Mouse (Mus musculus): Measurements from ENCODE around the gene Otulinl. TPM values are rescaled to one million over a fixed set of nuclear protein-coding genes. Genes with fewer than 3 reads are reported as not detected.

Otulinl gene
- total RNA-seq, 2 experiments from 2014 or later: 0.91 to 1.4 TPM

DNA sequence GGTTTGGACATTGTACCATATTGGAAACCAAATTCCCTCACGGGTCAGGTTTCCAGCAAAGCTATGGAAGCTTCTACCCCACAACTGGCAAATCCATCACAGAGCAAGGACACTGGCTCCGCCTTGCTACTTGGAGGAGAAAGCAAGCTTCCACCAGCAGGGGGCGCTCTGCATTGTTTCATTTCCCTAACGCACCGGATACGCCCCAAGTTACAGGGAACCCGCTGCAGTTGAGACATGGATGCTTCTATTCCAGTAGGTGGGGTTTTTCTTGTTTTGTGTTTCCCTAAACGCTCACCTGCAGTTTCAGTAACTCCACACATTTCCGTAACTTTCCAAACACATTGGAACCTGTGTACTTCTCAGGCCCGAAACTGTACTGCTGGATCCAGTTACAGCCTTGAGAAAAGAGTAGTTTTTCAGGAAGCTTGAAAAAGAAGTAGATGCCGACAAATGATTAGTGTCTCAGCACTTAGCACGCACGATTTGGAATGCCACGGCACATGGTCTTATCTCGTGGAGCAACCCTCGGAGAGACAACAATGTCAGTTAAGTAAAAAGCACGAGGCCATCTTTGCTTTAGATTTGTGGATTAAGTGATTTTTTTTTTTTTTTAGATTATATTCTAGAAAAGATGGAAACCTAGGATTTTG, 21.7 kb downstream of the Otulinl start:
- peak; percentile 80 to 83 for DNase-seq
- intact Hi-C loops (cut with DNase I): loop anchor here (10.0 kb wide), 1 partner anchor 195 kb away; no protein-coding TSS in a partner anchor

DNA sequence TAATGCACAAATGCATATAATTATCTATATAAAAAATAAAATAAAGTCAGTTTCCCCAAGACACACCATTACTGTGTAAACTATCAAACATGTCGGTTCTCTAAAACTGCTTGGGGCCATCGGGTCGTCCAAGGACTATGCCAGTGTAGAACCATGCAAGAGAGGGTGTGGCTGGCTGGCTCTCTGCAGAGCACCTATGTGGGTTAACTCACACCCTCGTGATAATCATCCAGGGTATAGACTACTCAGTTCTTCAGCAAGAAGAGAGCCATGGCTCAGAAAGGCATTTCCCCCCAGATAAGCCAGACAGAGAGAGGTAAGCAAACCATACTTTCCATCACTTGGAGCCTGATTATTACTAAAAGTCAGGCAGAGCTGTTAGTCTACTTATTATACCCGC, 22.2 kb downstream of the Otulinl start:
- intact Hi-C loops (cut with DNase I): no loop called here
- no peak for DNase-seq

DNA sequence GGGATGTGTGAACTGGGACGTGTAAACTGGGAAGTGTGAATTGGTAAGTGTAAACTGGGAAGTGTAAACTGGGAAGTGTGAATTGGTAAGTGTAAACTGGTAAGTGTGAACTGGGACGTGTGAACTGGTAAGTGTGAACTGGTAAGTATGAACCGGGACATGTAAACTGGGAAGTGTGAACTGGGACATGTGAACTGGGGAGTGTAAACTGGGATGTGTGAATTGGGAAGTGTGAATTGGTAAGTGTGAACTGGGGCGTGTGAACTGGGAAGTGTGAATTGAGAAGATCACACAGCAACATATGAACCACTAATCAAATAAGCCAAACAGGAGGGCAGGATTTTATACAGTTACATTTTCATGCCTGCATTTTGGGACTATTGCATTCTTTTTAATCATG, 23.0 kb downstream of the Otulinl start:
- intact Hi-C loops (cut with DNase I): no loop called here
- DNase-seq: no peak

DNA sequence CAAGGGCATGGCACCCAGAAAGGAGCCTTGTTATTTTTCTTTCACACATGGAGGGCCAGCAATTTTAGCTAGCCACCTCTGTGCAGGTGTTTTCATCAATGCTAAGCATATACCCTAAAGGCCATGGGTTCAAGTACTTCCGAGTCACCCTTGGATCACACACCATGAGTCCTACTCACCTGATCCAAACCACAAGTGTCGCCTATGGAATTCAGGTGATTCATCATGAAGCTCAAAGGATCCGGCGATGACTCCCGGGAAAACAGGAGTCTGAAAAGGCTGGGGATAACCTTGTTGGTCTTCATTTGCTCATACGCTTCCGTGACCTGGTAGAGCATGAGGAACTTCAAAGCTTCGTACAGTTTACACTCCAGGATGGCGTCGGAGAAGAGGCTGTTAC, 23.5 kb downstream of the Otulinl start:
- intact Hi-C loops (cut with DNase I): no loop called here
- DNase-seq: no peak

DNA sequence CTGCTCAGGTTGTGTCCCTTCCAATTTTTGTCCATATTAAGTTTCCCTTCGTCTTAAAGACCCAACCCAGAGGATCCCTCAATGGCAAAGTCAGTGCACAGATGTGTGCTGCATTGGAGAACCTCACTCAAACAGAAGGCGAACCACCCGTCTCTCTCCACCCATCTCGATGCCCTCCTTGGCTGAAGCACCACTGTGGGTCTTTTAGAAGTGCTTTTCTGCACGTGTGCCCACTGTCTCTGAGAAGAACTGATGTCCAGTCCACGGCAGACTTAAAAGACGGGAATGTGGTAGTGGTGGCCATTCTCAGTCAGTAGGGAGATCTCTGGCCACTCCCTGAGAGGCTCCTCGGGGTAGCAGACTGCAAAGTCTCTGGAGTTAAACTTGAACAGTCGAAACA, 24.8 kb downstream of the Otulinl start:
- intact Hi-C loops (cut with DNase I): no loop called here
- no peak for DNase-seq

DNA sequence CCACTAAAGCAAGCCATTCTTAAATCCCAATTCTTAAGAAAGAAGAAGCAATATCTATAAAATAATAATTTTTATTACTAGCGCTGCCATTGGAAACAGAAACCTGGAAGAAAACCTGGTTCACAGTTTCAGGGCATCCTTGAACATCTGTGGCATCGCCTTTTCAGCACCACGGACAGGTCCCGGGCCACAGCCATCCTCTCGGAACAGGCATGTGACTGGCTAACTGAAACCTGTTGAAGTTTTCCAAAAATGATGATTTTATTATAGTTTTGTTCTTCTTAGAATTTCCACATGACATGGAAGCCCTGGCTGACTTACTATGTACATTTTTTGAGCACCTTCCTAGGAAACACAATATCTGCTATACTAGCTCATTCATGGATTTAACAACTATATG, 26.4 kb downstream of the Otulinl start:
- intact Hi-C loops (cut with DNase I): no loop called here
- DNase-seq: no peak

DNA sequence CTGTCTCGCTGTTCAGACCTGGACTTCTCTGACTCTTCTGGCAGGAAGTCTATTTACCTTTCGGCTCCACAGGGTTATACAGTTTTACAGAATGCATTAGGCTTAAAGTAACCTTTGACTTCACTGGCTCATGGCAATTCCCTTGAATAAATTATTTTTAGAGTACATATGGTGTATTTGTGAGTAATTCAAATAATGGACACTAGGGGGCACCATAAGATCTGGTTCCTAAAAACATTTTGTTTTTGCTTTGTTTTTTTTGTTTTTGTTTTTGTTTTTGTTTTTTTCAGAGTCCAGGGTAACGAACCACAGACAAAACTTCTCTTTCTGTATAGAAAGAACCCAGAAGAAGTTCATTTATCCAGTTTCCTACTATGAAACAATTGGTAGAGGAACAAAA, 33.7 kb downstream of the Otulinl start:
- intact Hi-C loops (cut with DNase I): no loop called here
- no peak for DNase-seq

DNA sequence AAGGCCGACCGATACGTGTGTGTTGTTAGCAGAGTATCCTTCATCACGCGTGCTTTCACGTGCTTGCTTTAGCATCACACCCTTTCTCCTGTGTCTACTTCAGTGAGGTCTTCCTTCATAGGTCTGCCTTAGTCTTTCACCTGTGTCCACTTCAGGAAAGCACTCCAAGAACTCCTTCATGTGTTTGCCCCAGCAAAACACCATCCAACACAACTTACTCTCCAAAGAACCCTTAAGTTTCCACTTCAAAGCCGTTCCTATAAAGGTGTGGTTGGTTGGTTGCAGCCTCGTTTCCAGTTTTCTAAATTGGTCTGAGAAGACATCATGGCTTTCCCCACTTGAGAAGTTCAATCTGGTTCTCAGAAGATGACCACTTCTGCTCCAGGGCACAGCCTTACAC, 34.7 kb downstream of the Otulinl start:
- DNase-seq: no peak
- intact Hi-C loops (cut with DNase I): no loop called here

DNA sequence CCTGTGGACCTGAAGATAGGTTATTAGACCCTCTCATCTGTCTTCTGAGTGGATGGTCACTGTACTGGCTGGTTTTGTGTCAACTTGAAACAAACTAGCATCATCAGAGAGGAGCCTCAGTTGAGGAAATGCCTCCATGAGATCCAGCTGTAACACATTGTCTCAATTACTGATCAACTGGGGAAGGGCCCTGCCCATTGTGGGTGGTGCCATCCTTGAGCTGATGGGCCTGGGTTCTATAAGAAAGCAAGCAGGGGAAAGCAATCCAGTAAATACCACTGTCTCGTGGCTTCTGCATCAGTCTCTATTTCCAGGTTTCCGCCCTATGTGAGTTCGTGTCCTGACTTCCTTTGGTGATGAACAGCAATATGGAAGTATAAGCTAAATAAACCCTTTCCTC, 36.1 kb downstream of the Otulinl start:
- intact Hi-C loops (cut with DNase I): loop anchor here (2.0 kb wide), 1 partner anchor 326 kb away; no protein-coding TSS in a partner anchor
- no peak for DNase-seq

DNA sequence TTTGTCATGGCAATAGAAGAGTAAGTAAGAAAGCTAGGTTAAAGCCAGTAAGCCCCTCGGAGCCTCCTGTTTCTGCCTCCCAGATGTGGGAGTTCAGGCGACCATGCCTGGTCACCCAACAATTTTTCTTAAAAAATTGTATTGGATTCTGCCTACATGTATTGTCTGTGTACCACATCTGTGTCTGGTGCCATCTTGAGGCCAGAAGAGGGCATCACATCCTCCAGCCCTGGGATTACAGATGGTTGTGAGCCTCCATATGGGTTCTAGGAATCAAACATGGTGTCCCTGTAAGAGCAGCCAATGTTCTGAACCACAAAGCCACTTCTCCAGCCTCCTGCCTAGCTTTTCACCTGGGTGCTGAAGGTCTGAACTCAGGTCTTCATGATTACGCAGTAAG, 38.5 kb downstream of the Otulinl start:
- intact Hi-C loops (cut with DNase I): loop anchor here (2.0 kb wide), 1 partner anchor 318 kb away; no protein-coding TSS in a partner anchor
- peak in 1 of 2 experiments; percentile 40 for DNase-seq

DNA sequence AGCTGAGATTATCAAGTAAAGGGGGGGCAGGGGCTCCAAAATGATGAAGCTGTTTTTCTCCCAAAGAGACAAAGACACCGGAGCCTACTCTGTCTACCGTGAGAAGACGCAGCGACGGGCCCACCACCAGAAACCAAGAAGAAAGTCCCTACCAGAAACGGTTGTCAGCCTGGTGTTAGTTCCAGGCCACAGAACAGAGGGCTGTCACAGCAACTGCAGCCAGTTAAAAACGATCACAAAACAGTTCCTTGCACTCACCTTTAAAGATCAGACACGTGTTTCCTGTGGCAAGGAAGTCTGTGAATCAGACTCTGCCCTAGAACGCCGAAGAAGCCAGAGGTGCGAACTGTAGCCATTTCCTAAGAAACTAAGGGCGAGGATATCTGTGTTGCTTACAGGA, 40.2 kb downstream of the Otulinl start:
- intact Hi-C loops (cut with DNase I): no loop called here
- DNase-seq: no peak

DNA sequence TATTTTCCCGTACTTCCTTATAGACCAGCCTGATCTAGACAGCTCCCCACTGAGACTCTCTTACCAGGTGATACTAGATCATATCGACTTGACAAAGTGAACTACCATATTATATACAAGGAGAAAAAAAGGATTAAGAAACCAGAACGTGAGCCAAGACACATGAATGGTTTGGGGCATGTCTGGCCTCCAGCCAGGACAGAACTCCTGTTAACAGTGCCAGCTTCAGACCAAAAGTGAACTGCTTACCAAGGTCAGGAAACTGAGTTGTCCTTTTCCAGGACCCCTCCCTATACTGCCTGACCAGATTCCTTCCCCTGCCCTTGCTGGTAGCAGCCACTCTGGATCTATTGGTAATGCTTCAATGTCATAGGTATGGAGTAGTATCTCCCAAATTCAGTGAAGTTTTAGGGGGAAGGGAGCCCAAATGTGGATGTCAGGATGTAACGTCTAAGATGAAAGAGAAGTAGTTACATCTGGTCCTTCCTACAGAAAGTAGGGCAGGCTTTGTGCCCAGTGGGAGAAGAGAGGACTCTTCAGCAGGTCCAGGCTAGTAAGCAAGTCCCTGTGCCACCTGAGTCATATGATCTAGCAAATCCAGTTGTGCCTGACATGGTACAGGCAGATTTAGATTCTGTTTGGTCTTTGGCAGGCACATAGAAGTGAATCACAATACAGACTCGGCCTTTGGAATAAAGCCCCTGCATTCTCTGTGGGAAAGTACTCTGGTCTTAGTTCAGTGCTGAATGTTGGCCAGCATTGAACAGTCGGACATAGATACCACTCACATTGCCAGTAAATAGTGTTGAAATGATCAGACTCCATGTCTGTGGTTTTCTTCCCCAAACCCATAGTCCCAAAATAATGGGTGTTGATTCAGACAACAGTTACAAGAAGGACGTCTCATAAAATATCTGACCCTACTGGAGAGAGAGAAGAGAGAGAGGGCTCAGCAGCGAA, 47.2 kb downstream of the Otulinl start:
- DNase-seq: no peak
- intact Hi-C loops (cut with DNase I): no loop called here

DNA sequence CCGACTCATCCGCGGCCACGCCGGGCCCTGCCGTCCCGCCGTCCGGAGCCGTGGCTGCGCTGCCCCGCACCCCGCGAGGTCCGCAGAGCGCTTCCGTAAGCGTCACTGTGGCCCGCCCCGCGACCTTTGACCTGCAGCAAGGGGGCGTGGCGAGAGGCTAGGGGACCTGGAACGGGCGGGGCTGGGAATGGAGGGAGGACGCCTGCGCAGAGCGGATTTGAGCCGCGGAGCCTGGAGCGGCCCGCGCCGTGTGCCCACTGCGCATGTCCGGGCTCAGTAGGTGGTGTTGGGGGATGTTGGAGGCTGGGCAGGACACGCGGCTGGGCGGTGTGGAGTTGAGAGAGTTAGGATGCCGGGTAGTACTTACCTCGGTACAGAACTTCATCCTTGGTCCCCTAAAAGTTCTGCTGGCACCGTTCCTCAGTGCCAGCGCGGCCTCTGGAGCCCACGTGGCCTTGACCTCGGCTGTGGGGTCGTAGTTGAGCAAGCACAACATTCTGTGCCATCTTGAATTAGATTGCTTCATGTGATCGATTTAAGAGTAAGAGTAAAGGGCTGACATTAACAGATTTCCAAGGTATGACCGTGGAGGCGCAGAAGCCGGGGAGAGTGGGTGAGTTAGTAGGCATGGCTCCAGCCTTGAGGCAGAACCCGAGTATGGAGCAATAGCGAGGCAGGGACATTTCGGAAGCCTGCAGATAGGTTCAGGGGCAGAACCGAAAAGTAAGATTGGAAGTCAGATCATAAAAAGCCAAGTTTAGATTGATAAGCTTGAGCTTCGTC, 50.6 kb downstream of the Otulinl start, which contains the start of gene Otulin:
Gene Otulin (minus strand): TSS at position 93 of the 783 bp plus-strand sequence.
- DNase-seq: peak; percentile 98 to 99
- intact Hi-C loops (cut with DNase I): no loop called here

DNA sequence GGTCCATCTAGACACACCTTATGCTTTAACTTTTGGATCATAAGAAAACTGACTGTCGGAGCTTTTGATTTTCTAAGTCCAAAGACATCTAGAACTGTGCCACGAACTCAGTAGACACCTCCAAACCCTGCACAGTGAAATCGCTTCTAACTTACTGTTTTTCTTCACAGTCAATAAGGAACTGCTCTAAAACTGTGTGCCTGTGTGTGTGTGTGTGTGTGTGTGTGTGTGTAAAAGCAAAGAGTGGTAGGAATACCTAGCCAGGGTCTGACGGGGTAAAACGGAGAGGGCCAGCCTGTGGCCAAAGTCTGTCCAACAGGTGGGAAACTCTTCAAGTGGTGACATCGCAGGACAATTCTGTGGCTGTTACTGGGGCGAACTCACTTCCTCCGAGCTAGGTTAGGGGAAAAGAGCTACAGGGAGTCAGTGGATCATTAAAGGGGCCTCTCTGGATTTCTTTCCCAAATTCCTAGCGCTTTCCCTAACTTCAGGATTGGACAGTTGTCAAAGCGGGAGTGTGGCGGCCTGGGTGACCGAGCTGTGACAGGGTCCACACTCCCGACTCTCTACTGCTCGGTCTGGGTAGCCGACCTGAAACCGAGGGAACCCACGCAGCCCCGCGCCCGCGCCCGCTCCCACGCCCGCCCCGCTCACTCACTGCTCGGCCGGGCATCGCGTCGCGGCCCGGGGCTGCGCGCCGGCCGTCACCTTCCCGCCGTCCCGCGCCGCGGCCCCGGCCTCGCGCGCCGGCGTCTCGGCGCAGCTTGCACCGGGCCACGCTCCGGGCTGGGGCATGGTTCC, 51.4 kb downstream of the Otulinl start:
- intact Hi-C loops (cut with DNase I): no loop called here
- DNase-seq: no peak

DNA sequence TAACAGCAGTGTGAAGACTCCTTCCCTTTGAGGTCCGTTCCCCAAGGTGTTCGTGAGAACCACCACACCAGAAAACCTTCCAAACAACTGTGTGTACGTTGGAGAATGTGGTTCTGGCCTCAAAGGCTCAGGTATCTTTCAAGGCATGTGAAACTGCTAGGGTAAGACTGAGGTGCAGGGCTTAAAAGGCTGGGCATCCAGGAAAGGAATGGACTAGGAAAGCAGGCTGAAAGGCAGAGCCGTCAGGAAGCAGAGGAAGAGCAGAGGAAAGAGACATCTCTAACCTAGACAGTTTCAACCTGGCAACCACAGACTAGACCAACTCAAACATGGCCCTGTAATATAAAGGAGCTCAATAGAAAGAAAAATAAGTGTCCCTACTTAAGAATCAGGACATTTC, 52.3 kb downstream of the Otulinl start:
- DNase-seq: no peak
- intact Hi-C loops (cut with DNase I): no loop called here

DNA sequence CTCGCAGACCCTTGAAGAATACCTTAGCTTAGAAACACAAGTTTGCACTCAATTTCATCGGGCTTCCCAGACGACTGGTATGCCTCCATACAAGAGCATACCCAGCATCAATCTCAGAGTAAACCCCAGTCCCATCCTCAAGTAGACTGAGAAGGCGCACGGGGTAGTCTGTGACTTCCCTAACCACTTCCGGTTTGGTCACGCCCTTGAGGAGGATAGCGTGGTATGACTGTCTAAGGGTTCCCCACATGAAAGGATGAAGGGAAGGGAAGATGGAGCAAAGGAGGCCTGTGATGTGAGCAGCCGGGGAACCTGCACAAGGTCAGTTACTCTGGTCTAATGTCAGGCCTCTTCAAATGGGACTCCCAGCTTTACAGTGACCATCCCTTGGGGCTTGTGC, 53.6 kb downstream of the Otulinl start:
- no peak for DNase-seq
- intact Hi-C loops (cut with DNase I): no loop called here

DNA sequence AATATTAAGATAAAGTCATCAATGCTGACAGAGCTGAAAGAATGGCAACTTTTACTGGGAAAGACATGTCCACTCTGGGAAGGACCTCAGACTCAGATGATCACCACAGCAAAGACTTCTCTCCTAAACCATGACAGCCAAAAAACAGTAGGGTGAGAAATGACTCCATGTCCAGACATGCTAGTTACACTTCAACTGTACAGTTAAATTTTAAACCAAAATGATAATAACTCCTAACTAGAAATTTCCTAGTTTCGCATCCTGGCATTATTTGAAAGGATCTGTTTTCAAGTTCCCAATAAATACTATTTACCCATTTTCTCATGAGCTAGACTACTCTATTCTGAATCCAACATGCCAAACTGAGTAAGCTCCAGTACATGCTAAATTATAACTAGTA, 55.1 kb downstream of the Otulinl start:
- DNase-seq: no peak
- intact Hi-C loops (cut with DNase I): no loop called here

DNA sequence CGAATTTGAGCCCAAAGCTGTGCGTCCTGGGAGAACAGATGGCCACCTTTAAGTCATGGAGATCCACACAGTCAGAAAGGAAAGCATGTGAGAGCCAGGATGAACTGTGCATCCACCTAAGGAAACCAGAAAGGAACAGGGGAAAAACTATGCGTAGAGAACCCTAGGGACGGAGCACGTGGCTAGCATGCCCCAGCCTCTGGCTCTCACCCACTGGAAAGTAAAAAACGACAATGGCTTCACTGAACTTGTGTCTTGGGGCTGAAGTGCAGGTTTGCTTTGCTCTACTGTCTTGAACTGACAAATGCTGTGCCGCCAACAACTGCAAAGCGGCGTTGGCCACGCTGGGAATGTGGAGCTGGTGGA, 55.5 kb downstream of the Otulinl start:
- intact Hi-C loops (cut with DNase I): no loop called here
- DNase-seq: no peak

DNA sequence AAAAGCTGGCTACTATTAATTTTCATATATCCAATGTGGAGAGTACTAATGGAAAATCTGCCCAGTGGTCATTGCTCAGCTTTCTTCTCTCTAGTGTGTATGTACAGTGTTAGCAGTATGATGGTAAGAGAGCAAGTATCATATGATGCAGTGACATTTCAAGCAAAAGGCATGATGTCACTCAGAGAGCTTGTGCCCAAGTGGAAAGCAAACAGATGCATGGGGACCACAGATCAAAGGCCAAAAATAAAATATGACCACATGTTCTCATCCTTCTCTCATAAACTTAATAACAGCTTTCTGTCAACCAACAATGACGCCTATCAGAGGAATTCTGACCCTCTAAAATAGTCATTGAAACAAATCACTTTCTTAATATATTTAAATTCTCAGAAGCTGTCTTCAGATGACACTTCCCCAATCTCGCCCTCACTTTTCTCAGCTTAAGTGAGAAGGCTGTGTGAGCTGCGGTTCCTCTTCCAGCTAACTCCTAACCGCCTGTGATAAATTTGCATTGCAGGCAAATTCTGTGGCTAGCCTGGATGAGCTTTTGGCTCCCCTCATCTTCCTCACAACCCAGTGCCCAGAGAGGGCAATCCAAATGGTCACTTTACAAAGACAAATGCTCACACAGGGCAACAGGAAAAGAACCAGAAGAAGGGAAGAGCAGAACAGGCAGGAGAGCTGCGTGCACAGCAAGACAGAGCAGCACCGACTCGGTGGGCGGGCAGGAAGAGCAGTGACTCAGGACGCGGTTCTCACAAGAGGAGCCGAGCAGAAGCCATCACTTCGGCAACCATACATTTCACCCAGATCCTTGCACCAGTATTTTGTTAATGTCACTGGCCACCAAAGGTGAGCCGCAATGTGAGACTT, 56.1 kb downstream of the Otulinl start:
- intact Hi-C loops (cut with DNase I): no loop called here
- DNase-seq: no peak

Data from gastrocnemius, postnatal 36 days (tissue).